Mouse (Mus musculus) limb, embryonic 14.5 days (tissue): Measurements from ENCODE around the gene Zfp810. TPM values are rescaled to one million over a fixed set of nuclear protein-coding genes. Genes with fewer than 3 reads are reported as not detected.
"Not testable (repeated sequence)": the region's sequence is repeated elsewhere in the genome, so short reads cannot be mapped to it uniquely, and the experiment has no call there.

Experiments used
- ATAC-seq: fragments of 200-750 bp; cut with Nextera tagmentation; 2 replicates; pipeline ENCODE4 v1.8.0; 2017; ENCODE audit warnings: low read depth, moderate number of reproducible peaks, moderate TSS enrichment; ENCODE audit not compliant: low FRiP score
- DNase-seq: peaks from one replicate; pipeline ENCODE4 v3.0.0-alpha.2; 2015; ENCODE audit warnings: low spot score
- H3K27ac ChIP-seq: fragments of 300-500 bp; sonication (generic); replicated peaks from 2 replicates; pipeline ENCODE4 v1.5.1; 2014; ENCODE audit warnings: low read depth, mild to moderate bottlenecking, low read length, moderate library complexity, mixed read lengths
- H3K27me3 ChIP-seq: fragments of 300-500 bp; sonication (generic); 2 replicates; pipeline ENCODE4 v1.6.1; 2014; ENCODE audit warnings: low read length, mixed read lengths; ENCODE audit not compliant: control insufficient read depth, insufficient read depth
- H3K36me3 ChIP-seq: fragments of 300-500 bp; sonication (generic); 2 replicates; pipeline ENCODE4 v1.6.1; 2014; ENCODE audit warnings: mild to moderate bottlenecking, low read length, moderate library complexity, mixed read lengths; ENCODE audit not compliant: control insufficient read depth, insufficient read depth
- H3K4me1 ChIP-seq: fragments of 300-500 bp; sonication (generic); 2 replicates; pipeline ENCODE4 v1.6.1; 2014; ENCODE audit warnings: antibody characterized with exemption, low read length, mixed read lengths; ENCODE audit not compliant: control insufficient read depth, insufficient read depth
- H3K4me2 ChIP-seq: fragments of 300-500 bp; sonication (generic); replicated peaks from 2 replicates; pipeline ENCODE4 v1.6.1; 2014; ENCODE audit warnings: low read depth, mild to moderate bottlenecking, low read length, moderate library complexity; ENCODE audit not compliant: severe bottlenecking
- H3K4me3 ChIP-seq: fragments of 300-500 bp; sonication (generic); replicated peaks from 2 replicates; pipeline ENCODE4 v1.5.1; 2014; ENCODE audit warnings: low read length
- H3K9ac ChIP-seq: fragments of 300-500 bp; sonication (generic); 2 replicates; pipeline ENCODE4 v1.6.1; 2014; ENCODE audit warnings: mild to moderate bottlenecking, low read depth, low read length, moderate library complexity; ENCODE audit not compliant: severe bottlenecking
- H3K9me3 ChIP-seq: fragments of 300-500 bp; sonication (generic); 2 replicates; pipeline ENCODE4 v1.6.1; 2016; ENCODE audit warnings: low read length; ENCODE audit not compliant: control insufficient read depth
- POLR2A ChIP-seq: fragments of 200-500 bp; IDR thresholded peaks from 2 replicates; pipeline ENCODE4 v1.8.0; 2012; ENCODE audit warnings: inconsistent platforms, mild to moderate bottlenecking, moderate library complexity, borderline replicate concordance; ENCODE audit not compliant: insufficient read depth, insufficient read length; ENCODE audit errors: extremely low read depth
- WGBS: fragments of 180-500 bp; shearing (Covaris S2); extraction: QIAGEN DNeasy Blood & Tissue Kit; methylation state at CpG from one replicate; pipeline ENCODE4 v1.1.7; 2014; 5-methylcytosine and 5-hydroxymethylcytosine counted together
- polyA plus RNA-seq, 2 experiments: library from polyadenylated mRNA; depleted of rRNA in 1 of 2; stranded (reverse) in 1 of 2; unstranded in 1 of 2; fragments of >200 nt; fragmentation: Nextera tagmentation in 1 of 2; extraction: Ambion mirVana in 1 of 2; gene quantifications; 2 replicates each; pipeline versions ENCODE4 v1.2.1 to v1.2.3; 2012 to 2014

The Zfp810 gene
- polyA plus RNA-seq, 2 experiments, result 19.3 to 21.2 TPM

DNA sequence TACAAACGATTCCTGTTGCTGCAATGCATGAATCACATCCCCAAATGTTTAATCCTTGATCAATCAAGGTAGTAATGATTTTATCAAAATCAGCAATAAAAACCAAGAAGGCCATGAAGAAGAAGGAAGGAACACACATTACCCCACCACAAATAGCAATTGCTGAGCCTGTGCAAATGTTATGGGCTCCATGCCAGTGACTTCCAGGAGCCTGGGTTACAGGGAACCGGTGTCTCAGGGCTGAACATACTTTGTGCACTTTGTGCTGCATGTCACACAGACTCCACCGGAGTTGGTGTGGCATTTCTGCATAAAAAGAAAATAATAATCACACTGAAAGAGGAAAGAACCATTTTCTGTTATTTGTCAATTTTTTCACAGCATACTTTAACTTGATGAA is 6.6 kb upstream of the Zfp810 start:
- Histone ChIP-seq H3K4me2 (no peak overlapping the region), H3K9me3 (no peaks in the 10 kb centered on the region), H3K9ac (no peak overlapping the region), H3K4me1 (no peaks in the 10 kb centered on the region), H3K36me3 (no peaks in the 10 kb centered on the region), H3K4me3 (no peak overlapping the region), H3K27me3 (no peaks in the 10 kb centered on the region), H3K27ac (no peak overlapping the region)
- WGBS, result 71% methylated on average over 3 of the region's 3 CpGs
- no peak for TF ChIP-seq POLR2A
- DNase-seq (no peak), ATAC-seq (no peak)

GRCm38 (mm10) chr9:22313218-22313617 is 5.8 kb upstream of the Zfp810 start:
- no peaks in the 10 kb centered on the region for H3K4me1 ChIP-seq
- H3K4me2 ChIP-seq, result no peak overlapping the region
- H3K27ac ChIP-seq, result no peak overlapping the region
- no peak overlapping the region for H3K4me3 ChIP-seq
- ATAC-seq, result no peak
- no peak overlapping the region for H3K9ac ChIP-seq
- no peak for DNase-seq
- WGBS, result 90% methylated on average over 5 of the region's 5 CpGs
- H3K27me3 ChIP-seq, result no peaks in the 10 kb centered on the region
- H3K9me3 ChIP-seq, result no peaks in the 10 kb centered on the region
- no peak for TF ChIP-seq POLR2A
- no peaks in the 10 kb centered on the region for H3K36me3 ChIP-seq

DNA sequence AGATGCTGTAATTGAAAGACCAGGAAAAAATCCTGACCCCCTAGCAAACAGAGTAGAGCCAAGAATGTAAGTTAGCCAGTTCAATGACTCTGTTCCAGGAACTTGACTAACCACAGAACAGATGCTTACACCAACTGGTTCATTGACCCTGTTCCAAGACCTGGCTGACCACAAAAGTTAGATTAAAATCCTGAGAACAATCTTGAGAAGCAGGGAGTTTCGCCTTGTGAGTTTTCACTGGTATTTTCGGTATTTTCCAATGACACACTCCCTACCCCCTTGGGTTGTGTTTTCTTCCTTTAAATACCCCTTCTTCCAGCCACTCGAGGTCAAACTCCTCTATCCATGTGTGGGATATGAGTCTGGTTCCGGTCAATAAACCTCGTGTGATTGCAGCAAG is 2.2 kb upstream of the Zfp810 start:
- Histone ChIP-seq H3K27me3 (no peaks in the 10 kb centered on the region), H3K9ac (no peak overlapping the region), H3K4me3 (no peak overlapping the region), H3K9me3 (no peaks in the 10 kb centered on the region), H3K36me3 (peaks cover 7% of the 10 kb centered on the region), H3K27ac (no peak overlapping the region), H3K4me1 (peaks cover 6% of the 10 kb centered on the region; the same call in 1 of the 2 replicates), H3K4me2 (no peak overlapping the region)
- ATAC-seq (no peak), DNase-seq (no peak)
- 89% methylated on average over 5 of the region's 5 CpGs for WGBS
- TF ChIP-seq POLR2A, result no peak

GRCm38 (mm10) chr9:22307920-22308262 is 443 bp upstream of the Zfp810 start:
- H3K36me3 ChIP-seq, result peaks cover 25% of the 10 kb centered on the region
- H3K9me3 ChIP-seq, DNase-seq, H3K27me3 ChIP-seq, H3K4me1 ChIP-seq: not testable (repeated sequence)
- peak overlapping the region; percentile 71; the same call in 1 of the 2 replicates for H3K27ac ChIP-seq
- ATAC-seq, result peak; percentile 36
- peak overlapping the region; percentile 85 for H3K4me2 ChIP-seq
- peak overlapping the region; percentile 99 for H3K9ac ChIP-seq
- peak overlapping the region; percentile 98 for H3K4me3 ChIP-seq
- WGBS, result 13% methylated on average over 9 of the region's 9 CpGs

DNA sequence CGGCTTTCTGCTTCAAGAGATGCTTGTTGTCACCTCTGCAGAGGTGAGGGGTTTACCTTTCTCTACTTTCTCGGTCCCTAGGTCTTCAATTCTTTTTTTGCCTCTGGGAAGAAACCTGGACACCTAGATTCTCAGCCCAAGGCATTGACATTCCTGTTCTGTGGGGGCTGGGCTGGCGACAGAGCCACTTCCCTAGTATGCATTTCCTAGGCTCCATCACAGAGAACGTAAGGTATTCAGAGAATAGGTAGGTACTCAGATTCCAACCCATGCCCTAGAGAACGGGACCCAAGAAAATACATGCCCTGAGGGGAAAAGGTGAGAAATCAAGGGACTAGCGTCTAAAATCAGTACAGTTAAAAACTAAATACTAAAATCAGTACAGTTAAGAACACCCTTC is 722 bp downstream of the Zfp810 start:
- H3K4me3 ChIP-seq, result peak overlapping the region; percentile 98
- peak overlapping the region; percentile 85 for H3K4me2 ChIP-seq
- peaks cover 25% of the 10 kb centered on the region for H3K36me3 ChIP-seq
- H3K27me3 ChIP-seq, result no peaks in the 10 kb centered on the region
- no peak for DNase-seq
- H3K9ac ChIP-seq, result peak overlapping the region; percentile 99
- 0 out of 2 replicates have a peak, but pooled peaks cover 4% of the 10 kb centered on the region for H3K9me3 ChIP-seq
- H3K4me1 ChIP-seq, result peaks cover 6% of the 10 kb centered on the region; the same call in 1 of the 2 replicates
- 15% methylated on average over 6 of the region's 6 CpGs for WGBS
- peak overlapping the region; percentile 71 for H3K27ac ChIP-seq
- no peak for TF ChIP-seq POLR2A
- ATAC-seq, result 0 out of 2 replicates have a peak, but pooled peaks have one; percentile 9

DNA sequence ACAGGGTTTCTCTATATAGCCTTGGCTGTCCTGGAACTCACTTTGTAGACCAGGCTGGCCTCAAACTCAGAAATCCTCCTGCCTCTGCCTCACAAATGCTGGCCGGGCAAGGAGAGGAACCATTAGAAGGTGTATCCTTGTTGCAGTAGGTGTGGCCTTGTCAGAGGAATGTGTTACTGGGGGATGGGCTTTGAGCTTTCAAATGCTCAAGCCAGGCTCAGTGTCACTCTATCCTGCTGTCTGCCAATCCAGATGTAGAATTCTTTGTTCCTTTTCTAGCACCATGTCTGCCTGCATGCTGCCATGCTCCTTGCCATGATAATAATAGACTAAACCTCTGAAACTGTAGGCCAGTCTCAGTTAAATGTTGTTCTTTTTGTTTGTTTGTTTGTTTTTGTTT is 5.2 kb downstream of the Zfp810 start:
- Histone ChIP-seq H3K36me3 (peaks cover 48% of the 10 kb centered on the region), H3K27me3 (no peaks in the 10 kb centered on the region), H3K4me2 (no peak overlapping the region), H3K9me3 (0 out of 2 replicates have a peak, but pooled peaks cover 4% of the 10 kb centered on the region), H3K9ac (no peak overlapping the region), H3K27ac (no peak overlapping the region), H3K4me1 (peaks cover 6% of the 10 kb centered on the region; the same call in 1 of the 2 replicates), H3K4me3 (no peak overlapping the region)
- DNase-seq (no peak), ATAC-seq (no peak)
- 92% methylated on average over 1 of the region's 1 CpGs for WGBS
- no peak for TF ChIP-seq POLR2A
